Mouse (Mus musculus) adrenal gland, adult (tissue): ENCODE measurements at regions not wholly inside any gene's neighbourhood (a gene's known extent, or its start where the extent isn't known, plus 50 kb on each side); places are given as distances from the start of the nearest gene placed in this dataset.

Experiments used
- DNase-seq, 2 experiments: peaks; one replicate each; pipeline ENCODE4 v3.0.0; 2022 to 2023; ENCODE audit warnings: low spot score in 1 of 2; ENCODE audit not compliant: inconsistent age in 2 of 2

DNA sequence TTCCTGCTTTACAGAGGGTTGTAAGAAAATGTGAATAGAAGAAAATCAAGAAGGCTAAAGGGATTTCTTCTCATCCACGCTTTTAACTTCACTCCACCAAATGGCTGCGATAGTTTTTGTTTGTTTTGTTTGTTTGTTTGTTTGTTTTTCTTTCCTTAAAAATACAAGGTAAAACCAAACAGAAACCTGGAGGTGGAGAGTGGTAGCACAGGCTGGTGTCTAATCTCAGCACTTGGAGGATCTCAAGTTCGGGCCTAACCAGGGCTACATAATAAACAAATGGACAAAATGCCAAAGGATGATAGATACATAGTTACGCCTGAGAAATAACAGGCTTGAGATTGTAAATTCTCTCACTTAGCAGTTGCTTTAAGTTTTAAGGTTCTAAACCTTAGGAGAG lies 50.8 kb upstream of the Mboat1 start:
- DNase-seq = no peak

- DNase-seq = peak; percentile 80 to 95
Measured at GRCm38 (mm10) chr13:30085005-30085404, 51.3 kb upstream of the Mboat1 start.

DNA sequence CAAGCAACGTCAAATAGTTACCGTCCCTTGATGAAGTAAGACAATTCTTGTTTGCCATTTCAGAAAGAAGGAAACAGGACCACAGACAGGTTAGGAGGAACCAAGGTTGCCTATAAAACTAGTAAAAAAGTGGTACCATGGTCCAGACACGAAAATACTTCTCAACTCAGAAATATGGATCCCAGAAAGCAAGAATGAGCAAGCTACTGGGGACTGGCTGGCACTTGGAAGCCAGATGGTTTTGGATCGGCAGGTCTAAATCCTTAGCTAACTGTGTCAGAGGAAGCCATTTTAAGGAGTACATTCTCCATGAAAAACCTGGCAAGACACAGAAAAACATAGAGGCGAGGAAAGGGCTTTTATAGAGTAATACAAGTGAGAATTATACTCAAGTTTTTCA lies 51.9 kb upstream of the Mboat1 start:
- DNase-seq = no peak

DNA sequence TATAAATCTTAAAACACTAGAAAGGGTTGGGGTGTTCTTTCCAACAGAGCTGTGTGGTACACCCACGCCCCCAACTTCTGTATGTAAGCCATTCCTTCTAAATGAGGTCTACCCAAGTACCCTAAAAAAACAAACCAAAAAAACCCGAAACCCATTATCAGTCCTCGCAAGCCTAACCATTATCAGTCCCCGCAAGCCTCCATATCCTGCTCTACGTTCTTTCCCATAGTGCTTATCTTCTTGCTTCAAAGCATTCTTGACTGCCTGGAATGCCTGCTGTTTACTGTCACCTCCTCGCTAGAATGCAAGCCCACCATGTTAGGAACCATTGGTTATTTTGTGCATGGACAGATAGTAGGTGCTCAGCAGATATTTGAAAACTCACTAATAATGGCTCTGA lies 52.3 kb upstream of the Mboat1 start:
- no peak for DNase-seq

DNA sequence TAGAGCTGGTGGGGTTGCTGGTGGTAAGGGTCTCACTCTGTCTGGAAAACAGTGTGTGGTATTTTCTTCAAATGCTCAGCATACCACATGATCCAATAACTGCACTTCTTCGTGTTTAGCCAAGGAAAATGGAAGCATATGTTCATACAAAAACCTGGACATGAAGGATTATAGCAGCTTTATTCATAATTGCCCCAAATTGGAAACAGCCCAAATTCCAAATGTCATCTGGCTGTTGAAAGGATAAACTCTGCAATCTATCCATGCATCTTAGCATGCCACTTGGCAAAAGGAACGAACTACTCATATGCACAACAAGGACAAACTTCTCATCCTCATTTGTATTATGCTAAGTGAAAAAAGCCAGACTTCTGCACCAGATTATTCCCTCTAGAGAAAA lies 53.5 kb upstream of the Mboat1 start:
- DNase-seq = peak in 1 of 2 experiments; percentile 23

GRCm38 (mm10) chr13:30080705-30081474 lies 55.4 kb upstream of the Mboat1 start:
- no peak for DNase-seq

DNA sequence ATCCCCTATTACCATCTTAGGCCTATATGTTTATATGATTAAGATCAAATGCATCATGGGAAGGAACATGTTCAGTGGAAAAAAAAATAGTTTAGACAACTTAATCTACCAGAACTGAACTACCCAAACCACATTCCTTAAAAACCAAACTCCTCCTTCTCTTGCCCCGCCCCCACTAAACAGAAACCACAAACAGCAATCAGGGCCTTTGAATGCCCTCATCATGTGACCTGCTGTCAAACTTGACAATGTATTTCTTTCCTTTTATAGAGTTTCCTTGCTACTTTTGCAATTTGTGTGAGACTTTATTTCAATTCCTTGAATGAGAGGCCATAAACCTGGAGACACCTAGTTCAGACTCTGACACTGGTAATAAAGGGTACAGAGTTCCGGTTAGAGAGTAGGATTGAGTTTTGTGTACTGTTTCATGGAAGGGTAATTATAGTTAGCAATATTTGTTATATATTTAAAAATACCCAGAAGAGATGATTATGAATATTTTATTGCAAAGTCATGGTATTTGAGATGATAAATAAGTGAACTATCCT lies 61.7 kb upstream of the Mboat1 start:
- DNase-seq = no peak

GRCm38 (mm10) chr13:30074069-30074468 lies 62.2 kb upstream of the Mboat1 start:
- no peak for DNase-seq

GRCm38 (mm10) chr13:30069397-30069796 lies 66.9 kb upstream of the Mboat1 start:
- no peak for DNase-seq

GRCm38 (mm10) chr13:30067581-30068375 lies 68.5 kb upstream of the Mboat1 start:
- DNase-seq = no peak

GRCm38 (mm10) chr13:30065520-30065919 lies 70.8 kb upstream of the Mboat1 start:
- no peak for DNase-seq

- DNase-seq = no peak
Measured at GRCm38 (mm10) chr13:30063741-30064140, 72.5 kb upstream of the Mboat1 start.

DNA sequence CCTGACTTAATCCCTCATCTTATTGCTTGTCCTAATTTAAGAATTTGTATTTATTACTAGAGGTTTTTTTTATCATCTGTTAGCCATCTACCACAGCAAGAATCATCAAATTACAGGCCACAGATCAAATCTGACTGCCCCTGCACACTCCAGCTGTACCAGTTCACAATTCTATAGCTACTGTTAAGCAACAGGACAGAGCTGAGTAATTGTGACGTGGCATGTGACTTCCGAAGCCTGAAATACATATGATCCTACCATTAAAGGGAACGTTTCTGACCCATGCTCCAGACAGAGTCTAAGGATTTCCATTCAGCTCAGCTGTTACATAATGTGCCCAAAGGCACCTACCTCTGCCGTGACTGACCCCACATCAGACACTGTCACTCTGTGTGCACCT lies 74.0 kb upstream of the Mboat1 start:
- no peak for DNase-seq

DNA sequence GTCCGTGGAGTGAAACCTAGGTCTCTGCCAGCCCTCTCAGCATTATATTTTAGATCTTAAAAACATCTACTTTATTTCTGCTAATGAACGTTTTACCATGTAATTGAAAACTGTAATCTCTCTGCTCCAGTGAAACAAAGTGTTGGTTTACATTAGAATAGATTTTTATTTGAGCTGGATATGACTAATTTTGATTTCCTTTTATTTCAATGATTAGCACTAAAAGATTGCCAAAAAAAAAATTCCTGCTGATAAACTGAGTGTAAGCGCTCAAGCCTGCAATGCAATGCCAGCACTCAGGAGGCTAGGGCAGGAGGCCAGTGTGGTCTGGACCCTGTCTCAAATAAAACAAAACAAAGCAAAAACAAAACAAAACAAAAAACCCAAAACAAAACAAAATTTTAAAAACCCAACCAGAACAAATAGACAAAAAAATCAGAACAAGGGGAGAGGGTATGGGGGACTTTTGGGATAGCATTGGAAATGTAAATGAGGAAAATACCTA lies 69.3 kb upstream of the E2f3 start:
- no peak for DNase-seq

- no peak for DNase-seq
Measured at GRCm38 (mm10) chr13:30051891-30052550, 66.2 kb upstream of the E2f3 start.

GRCm38 (mm10) chr13:30050745-30051508 lies 65.1 kb upstream of the E2f3 start:
- no peak for DNase-seq

- peak; percentile 9 to 49 for DNase-seq
Measured at GRCm38 (mm10) chr13:30048260-30048859, 62.5 kb upstream of the E2f3 start.

GRCm38 (mm10) chr13:30046504-30047169 lies 60.8 kb upstream of the E2f3 start:
- DNase-seq = no peak

GRCm38 (mm10) chr13:30046061-30046460 lies 60.2 kb upstream of the E2f3 start:
- DNase-seq = no peak

GRCm38 (mm10) chr13:30045225-30045624 lies 59.4 kb upstream of the E2f3 start:
- no peak for DNase-seq
